Mouse (Mus musculus): ENCODE results near the gene Hmgcs2. TPM values are rescaled to one million over a fixed set of nuclear protein-coding genes. Genes with fewer than 3 reads are reported as not detected.

The Hmgcs2 gene
- polyA plus RNA-seq (2017; shearing (Covaris generic)), result under 1 TPM in 1 of 2 experiments, not detected in 1; 0.09 TPM

DNA sequence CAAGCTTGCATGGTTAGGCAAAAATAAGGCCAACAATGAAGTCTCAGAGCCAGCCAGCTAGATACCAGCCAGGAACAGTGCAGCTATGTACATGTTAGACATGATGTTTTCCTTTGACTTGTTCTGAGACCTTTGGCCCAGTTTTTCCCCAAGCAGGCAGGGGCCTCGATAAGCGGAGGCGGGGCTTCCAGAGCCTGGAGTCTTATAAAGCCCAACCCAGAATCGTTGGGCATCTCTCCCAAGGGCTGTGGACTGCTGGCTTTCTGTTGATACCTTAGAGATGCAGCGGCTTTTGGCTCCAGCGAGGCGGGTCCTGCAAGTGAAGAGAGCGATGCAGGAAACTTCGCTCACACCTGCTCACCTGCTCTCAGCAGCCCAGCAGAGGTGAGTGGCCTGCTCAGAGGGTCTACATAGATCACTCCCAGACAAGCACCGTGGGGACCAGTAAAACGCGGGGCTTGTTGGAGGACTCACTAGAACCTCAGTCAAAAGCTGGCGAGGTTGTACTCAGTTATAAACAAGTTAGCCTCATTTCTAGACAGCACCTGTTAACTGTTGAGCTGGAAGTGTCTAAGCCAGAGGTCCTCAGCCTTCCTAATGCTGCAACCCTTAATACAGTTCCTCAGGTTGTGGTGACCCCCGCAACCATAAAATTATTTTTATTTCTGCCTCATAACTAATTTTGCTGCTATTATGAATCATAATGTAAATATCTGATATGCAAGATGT is at the start of gene Hmgcs2:
TSS of gene Hmgcs2 (plus strand) at position 232 of the 729 bp plus-strand sequence.

DNA sequence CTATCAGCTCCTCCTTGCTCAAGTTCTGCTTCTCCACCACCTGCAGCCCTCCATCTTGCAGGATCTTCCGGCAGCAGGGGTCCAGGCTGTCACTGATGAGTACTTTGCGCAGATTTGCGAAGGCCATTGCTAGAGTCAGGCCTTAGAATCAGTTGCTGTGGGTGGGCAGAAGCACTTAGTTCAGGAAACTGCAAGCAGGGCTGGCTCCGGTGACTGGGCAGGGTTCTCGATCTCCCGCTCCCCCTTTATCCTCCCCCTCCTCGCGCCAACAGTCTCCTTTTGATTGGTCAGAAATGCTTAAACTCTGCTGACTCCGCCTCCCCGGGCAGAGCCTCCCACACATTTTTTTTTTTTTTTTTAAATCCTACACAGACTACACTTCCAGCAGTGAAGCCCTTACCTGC is 59.5 kb downstream of the Hmgcs2 start, which contains the start of gene Phgdh:
TSS of gene Phgdh (minus strand) at position 285 of the 404 bp plus-strand sequence.

Other genes starting within 250 kb of the Hmgcs2 start
- gene Adam30, start 119.8 kb upstream of the Hmgcs2 start, polyA plus RNA-seq (2017; shearing (Covaris generic)), result not detected
- gene Reg4, start 58.3 kb upstream of the Hmgcs2 start, polyA plus RNA-seq (2017; shearing (Covaris generic)), result not detected
- 100 to 1,000 TPM; 158 to 180 TPM for gene Phgdh, start 59.6 kb downstream of the Hmgcs2 start, polyA plus RNA-seq (2017; shearing (Covaris generic))
- gene Zfp697, start 102.0 kb downstream of the Hmgcs2 start, polyA plus RNA-seq (2017; shearing (Covaris generic)), result under 1 TPM in 1 of 2 experiments, not detected in 1; 0.27 TPM
- gene Gm4450, start 176.7 kb downstream of the Hmgcs2 start, polyA plus RNA-seq (2017; shearing (Covaris generic)), result under 1 TPM in 1 of 2 experiments, not detected in 1; 0.31 TPM
- not detected for gene Hsd3b4, start 230.1 kb downstream of the Hmgcs2 start, polyA plus RNA-seq (2017; shearing (Covaris generic))